Mouse (Mus musculus) retina, embryonic 14.5 days (tissue): ENCODE measurements around the gene Mtr.
"Not testable (repeated sequence)": the region's sequence is repeated elsewhere in the genome, so short reads cannot be mapped to it uniquely, and the experiment has no call there.

Source experiments
- DNase-seq: peaks from one replicate; pipeline ENCODE4 v3.0.0-alpha.2; 2015; ENCODE audit warnings: low spot score

The Mtr gene

DNA sequence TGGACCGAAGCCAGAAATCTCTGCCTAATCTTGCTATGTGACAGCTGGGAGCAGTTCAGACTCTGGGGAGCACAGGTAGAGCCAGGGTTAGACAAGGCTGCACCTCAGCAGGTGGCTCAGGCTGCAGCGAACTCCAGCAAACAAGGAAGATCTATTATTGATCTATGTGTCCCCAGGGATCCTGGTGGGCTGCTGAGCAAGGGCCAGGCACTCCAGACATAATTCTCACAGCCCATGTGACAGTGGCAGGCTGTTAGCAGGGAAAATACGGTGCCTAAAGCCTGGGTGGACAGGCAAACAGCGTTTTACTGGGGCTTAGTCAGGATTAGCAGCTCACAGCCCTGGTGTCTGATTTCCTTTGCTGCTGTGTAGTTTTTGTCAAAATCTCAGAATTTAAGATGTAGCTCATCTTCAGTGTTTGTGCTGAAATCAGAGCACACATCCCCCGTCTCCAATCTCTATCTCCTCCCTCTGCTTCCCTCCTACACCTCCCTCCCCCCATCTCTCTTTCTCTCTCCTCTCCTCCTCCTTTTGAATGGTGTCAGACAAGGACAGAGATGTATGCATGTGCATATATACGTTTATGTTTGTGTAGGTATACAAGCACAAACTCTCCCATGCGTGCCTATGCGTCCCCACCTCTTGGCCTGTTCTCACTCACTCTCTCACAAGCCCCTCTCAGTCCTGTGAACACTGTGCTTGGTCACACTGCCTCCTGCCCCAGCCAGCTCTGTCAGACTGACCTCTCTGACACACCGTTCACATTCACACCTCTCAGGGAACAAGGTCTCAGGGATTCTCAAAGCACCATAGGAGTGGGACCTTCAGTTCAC, 98.4 kb downstream of the Mtr start:
- peak; percentile 57 for DNase-seq

DNA sequence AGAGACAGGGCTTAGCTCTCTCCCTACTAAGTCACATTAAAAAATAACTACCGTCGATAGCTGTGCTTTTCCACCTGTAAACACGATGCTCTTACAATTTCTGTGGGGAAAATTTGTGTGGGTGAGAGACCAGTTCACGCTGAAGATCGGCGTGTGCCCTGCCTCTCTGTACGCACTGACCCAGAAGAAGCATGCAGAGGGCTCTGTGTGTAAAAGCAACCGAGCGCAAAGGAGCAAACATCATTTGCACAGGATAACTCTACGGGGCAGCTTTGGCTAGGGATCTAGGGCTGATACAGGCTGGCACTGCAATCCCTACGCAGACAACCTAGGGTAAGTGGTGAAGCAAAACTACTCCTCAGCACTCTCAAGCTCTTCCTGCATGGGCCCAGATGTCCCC, 104.0 kb downstream of the Mtr start:
- peak; percentile 62 for DNase-seq

DNA sequence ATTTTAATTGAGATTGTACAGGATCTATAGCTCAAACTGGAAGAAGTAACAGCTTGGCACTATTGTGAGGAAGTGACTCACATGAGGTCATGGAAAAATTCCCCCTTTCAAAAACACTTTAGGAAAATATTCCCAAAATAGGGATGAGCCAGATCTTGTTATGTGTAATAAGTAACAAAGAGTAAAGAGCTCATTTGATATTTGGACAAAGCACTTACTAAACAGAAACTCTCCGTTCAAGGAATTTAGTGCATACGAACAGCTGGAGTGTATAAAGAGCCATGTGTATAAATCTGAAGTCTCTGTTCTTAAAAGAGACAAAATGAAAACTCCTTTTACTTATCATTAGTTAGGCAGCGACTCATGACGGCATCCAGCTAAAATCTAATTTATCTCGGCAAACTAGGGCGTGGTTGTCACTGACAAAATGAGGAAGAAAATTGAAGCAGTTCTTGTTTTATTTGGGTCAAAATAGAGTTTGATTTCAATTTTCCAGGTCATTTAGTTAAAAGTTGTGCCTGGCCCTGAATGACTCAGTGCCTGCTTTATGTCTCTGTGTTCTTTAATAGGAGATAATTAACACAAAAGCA, 110.9 kb downstream of the Mtr start:
- no peak for DNase-seq

DNA sequence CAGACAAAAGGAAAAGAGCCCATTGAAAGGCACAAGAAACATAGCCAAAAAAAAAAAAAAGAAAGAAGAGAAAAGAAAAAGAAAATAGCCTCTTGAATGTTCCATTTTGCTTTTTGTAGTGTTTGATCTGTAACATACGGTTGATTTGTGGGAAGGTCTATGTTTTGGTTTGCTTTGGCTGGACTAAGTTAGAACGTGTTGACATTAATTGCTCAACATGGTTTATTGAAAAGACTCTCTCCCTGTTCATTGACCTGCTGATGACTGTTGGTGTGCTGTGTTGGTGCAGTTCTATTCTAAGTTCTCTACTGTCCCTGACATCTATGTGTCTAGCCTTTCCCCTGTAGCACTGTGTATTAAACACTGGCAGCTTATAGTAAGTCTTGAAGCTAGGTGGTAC, 111.5 kb downstream of the Mtr start:
- no peak for DNase-seq

DNA sequence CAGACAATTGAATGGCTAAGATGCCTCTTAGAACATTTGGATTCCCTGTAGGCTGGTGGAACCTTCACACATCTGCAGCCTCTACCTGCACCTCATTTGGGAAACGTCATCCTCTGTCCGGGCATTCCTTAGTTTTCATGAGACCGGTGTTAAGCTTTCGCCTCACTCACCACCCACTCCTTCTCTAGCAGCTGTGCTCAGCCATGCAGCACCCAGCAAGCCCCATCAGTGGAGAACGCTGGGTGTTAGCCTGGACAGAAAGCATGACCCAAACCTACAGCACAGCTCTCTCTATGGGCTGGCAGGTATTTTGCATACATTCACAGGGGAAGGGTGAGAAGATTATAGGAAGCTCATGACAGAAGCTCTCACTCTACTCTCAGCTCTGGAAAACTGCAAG, 114.6 kb downstream of the Mtr start:
- DNase-seq: no peak

DNA sequence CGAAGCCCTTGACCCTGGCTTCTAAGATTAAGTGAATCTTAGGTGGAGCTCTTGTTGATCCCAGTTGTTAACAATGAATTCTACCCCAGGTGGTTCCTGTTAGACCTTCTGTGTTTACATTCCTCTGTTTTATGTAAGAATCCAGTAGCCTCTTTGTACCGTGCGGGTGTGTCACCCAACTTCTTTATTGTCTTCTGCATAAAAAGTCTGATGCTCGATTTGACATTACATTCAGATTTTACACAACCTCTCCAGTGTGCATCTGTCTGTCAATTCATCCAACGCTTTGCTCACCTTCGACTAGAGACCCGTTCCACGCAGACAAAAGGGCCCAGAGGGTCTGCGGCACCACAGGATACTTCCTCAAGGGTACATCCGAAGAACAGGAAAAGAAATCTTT, 121.5 kb downstream of the Mtr start:
- DNase-seq: not testable (repeated sequence)

DNA sequence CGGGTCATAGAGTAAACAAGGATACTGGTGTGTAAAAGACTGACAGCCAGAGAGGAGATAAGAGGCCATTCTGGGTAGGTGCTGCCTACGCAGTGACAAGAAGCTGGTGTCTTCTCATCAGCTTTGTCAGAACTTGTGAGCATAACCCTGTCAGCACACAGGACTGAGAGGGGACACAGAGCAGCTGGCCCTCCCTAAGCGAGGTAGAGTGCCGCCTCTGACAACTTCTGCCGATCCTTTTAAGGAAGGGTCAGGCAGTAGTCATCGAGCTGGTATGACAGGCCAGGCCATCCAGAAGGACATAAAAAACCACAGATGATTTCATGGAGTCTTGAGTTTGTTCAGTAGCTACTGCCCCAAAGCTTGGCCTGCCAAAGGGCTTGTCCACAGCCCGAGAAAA, 124.4 kb downstream of the Mtr start:
- no peak for DNase-seq
